Comparison of ENCODE assay signal across 12 mouse cellular contexts in the genomic region with DNA sequence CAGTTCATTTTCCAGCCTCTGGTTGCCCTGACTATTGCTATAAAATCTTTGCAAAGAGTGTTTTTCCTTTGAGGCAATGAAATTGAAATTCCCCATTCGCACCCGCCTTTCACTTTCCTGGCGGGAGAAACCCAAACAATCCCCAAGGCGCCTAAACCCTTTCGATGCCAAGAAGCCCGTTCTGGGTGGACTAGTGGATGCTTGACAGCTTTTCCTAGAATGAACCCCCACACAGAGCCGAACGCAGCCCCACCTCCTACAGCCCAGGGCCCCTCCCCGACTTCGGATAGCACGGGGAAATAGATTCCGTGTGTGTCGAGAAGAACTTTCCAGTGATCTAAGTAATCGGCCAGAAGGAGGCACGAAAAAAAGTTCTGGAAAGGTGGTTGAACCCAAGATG. TPM values are rescaled to one million over a fixed set of nuclear protein-coding genes. Genes with fewer than 3 reads are reported as not detected.
A peak's percentile ranks its signal among the peaks of the same experiment; 100 is the strongest.
DNase-seq lines count a peak whose midpoint lies in the region; ATAC-seq and TF ChIP-seq lines count a peak whose summit lies in the region.
"Had no signal": no experiment of that assay in that cellular context is flagged by ENCODE, and none has a peak within 500 bp of the region (broad histone marks: within the 10 kb centered on the region; RNA-seq: fewer than 3 reads in every experiment).

No protein-coding gene starts in this region.

- 10% methylated on average over 15 of the region's 15 CpGs for WGBS in heart, postnatal 0 days
- WGBS in embryonic facial prominence, embryonic 13.5 days: 5% methylated on average over 15 of the region's 15 CpGs
- 8% methylated on average over 15 of the region's 15 CpGs for whole genome bisulfite sequencing in hindbrain, embryonic 10.5 days
- WGBS in midbrain, embryonic 14.5 days: 5% methylated on average over 15 of the region's 15 CpGs

- H3K27me3 ChIP-seq in heart, postnatal 0 days (ENCODE audit: control insufficient read depth, insufficient read depth, low read length): peaks cover 78% of the 10 kb centered on the region
- peaks cover 89% of the 10 kb centered on the region for H3K27me3 ChIP-seq in embryonic facial prominence, embryonic 13.5 days
- H3K27me3 ChIP-seq in hindbrain, embryonic 10.5 days (ENCODE audit: insufficient read depth, poor library complexity, severe bottlenecking): peaks cover 85% of the 10 kb centered on the region
- peaks cover 41% of the 10 kb centered on the region for H3K27me3 ChIP-seq in midbrain, embryonic 14.5 days (ENCODE audit: control insufficient read depth, insufficient read depth, low read length)

- no peak overlapping the region for H3K27ac ChIP-seq in heart, postnatal 0 days (ENCODE audit: low read depth)
- H3K27ac ChIP-seq in embryonic facial prominence, embryonic 13.5 days: no peak overlapping the region
- H3K27ac ChIP-seq in hindbrain, embryonic 10.5 days: no peak overlapping the region
- H3K27ac ChIP-seq in midbrain, embryonic 14.5 days (replicated peaks; ENCODE audit: low read depth, low read length): no peak overlapping the region
- H3K27ac ChIP-seq: liver, embryonic 14.5 days had no signal

- H3K4me3 ChIP-seq in heart, postnatal 0 days (ENCODE audit: low read depth, low read length): 0 out of 2 replicates have a peak overlapping the region, but pooled peaks have one; percentile 25
- peak overlapping the region; percentile 32; the same call in 1 of the 2 replicates for H3K4me3 ChIP-seq in embryonic facial prominence, embryonic 13.5 days
- H3K4me3 ChIP-seq in hindbrain, embryonic 10.5 days: peak overlapping the region; percentile 57
- peak overlapping the region; percentile 59 for H3K4me3 ChIP-seq in midbrain, embryonic 14.5 days (replicated peaks; ENCODE audit: low read depth, low read length)

- no peak for DNase-seq in heart, postnatal 0 days (ENCODE audit: low spot score)
- DNase-seq in heart, postnatal 10 days: no peak
- no peak for DNase-seq in hindbrain, embryonic 10.5 days (ENCODE audit: low spot score)
- no peak for DNase-seq in midbrain, embryonic 14.5 days
- no peak for DNase-seq in spleen, postnatal 4 days (ENCODE audit: low spot score in 2 of 2)
- DNase-seq in thymus, postnatal 0 days (ENCODE audit: low spot score): no peak
- DNase-seq in left cerebral cortex, adult 18-20 months (ENCODE audit: low spot score in 2 of 2): no peak
- DNase-seq: gastrocnemius, postnatal 36 days; thymus, adult 18-20 months had no signal

- no peaks in the 10 kb centered on the region for H3K36me3 ChIP-seq in heart, postnatal 0 days (replicated peaks; ENCODE audit: control insufficient read depth, insufficient read depth, low read length)
- H3K36me3 ChIP-seq in embryonic facial prominence, embryonic 13.5 days: no peaks in the 10 kb centered on the region
- H3K36me3 ChIP-seq in hindbrain, embryonic 10.5 days: no peaks in the 10 kb centered on the region
- no peaks in the 10 kb centered on the region for H3K36me3 ChIP-seq in midbrain, embryonic 14.5 days (ENCODE audit: control insufficient read depth, insufficient read depth, low read length)

- no peaks in the 10 kb centered on the region for H3K9me3 ChIP-seq in heart, postnatal 0 days (replicated peaks; ENCODE audit: control insufficient read depth, low read length)
- no peaks in the 10 kb centered on the region for H3K9me3 ChIP-seq in embryonic facial prominence, embryonic 13.5 days
- H3K9me3 ChIP-seq in hindbrain, embryonic 10.5 days: no peaks in the 10 kb centered on the region
- H3K9me3 ChIP-seq in midbrain, embryonic 14.5 days (ENCODE audit: control insufficient read depth, low read length): no peaks in the 10 kb centered on the region
- H3K9me3 ChIP-seq: megakaryocyte, embryonic 14.5 days had no signal

- no peak overlapping the region for H3K9ac ChIP-seq in heart, postnatal 0 days (replicated peaks; ENCODE audit: low read depth, low read length)
- H3K9ac ChIP-seq in embryonic facial prominence, embryonic 13.5 days: no peak overlapping the region
- peak overlapping the region; percentile 77; the same call in 1 of the 2 replicates for H3K9ac ChIP-seq in midbrain, embryonic 14.5 days (replicated peaks; ENCODE audit: low read length)
- H3K9ac ChIP-seq: liver, embryonic 14.5 days had no signal

- TF ChIP-seq EP300 in heart, postnatal 0 days (IDR thresholded peaks at IDR 0.05; ENCODE audit: low read depth): no peak

- no peaks in the 10 kb centered on the region for H3K4me1 ChIP-seq in heart, postnatal 0 days (ENCODE audit: control insufficient read depth, insufficient read depth)
- peaks cover 12% of the 10 kb centered on the region for H3K4me1 ChIP-seq in embryonic facial prominence, embryonic 13.5 days
- peaks cover 31% of the 10 kb centered on the region for H3K4me1 ChIP-seq in hindbrain, embryonic 10.5 days (replicated peaks)
- peaks cover 19% of the 10 kb centered on the region; the same call in 1 of the 2 replicates for H3K4me1 ChIP-seq in midbrain, embryonic 14.5 days (ENCODE audit: control insufficient read depth, insufficient read depth, low read length)

- no peak for ATAC-seq in heart, postnatal 0 days (ENCODE audit: insufficient read depth, low read depth)
- ATAC-seq in embryonic facial prominence, embryonic 13.5 days (ENCODE audit: insufficient number of reproducible peaks, insufficient read depth, low FRiP score, low TSS enrichment, low read depth): no peak
- ATAC-seq in midbrain, embryonic 14.5 days (ENCODE audit: low FRiP score, low TSS enrichment): 0 out of 2 replicates have a peak, but pooled peaks have one; percentile 7

- no peak overlapping the region for H3K4me2 ChIP-seq in heart, postnatal 0 days (ENCODE audit: low read depth, low read length)
- peak overlapping the region; percentile 55 for H3K4me2 ChIP-seq in embryonic facial prominence, embryonic 13.5 days
- H3K4me2 ChIP-seq in midbrain, embryonic 14.5 days (ENCODE audit: low read length): peak overlapping the region; percentile 88

- intact Hi-C loops in heart, postnatal 10 days (cut with DNase I): no loop called here

- no peak for TF ChIP-seq CTCF in heart, postnatal 0 days (IDR thresholded peaks at IDR 0.05; ENCODE audit: low read depth)

RNA-seq across cellular contexts. Expression of a gene that starts 0.9 kb away (rescaled TPM):
- total RNA-seq in heart, postnatal 0 days (2014; rRNA removed; ENCODE audit: low replicate concordance): not detected in 2 replicates
- polyA plus RNA-seq in heart, postnatal 0 days (2015; fragmentation: Nextera tagmentation; extraction: Ambion mirVana): 0.05 TPM in 1 of 2 replicates, not detected in the other
- not detected for total RNA-seq in heart, postnatal 10 days (2021)
- 0.12 and 0.15 TPM in 2 replicates for polyA plus RNA-seq in embryonic facial prominence, embryonic 13.5 days (2015; fragmentation: Nextera tagmentation; extraction: Ambion mirVana)
- 0.14 and 0.75 TPM in 2 replicates for polyA plus RNA-seq in hindbrain, embryonic 10.5 days (2016; fragmentation: Nextera tagmentation; extraction: Ambion mirVana)
- 9.0 and 10.7 TPM in 2 replicates for polyA plus RNA-seq in midbrain, embryonic 14.5 days (2014; fragmentation: Nextera tagmentation; extraction: Ambion mirVana)
- 0.05 TPM in 2 replicates for polyA plus RNA-seq in thymus, postnatal 0 days (2015; fragmentation: Nextera tagmentation; extraction: Ambion mirVana)
- 10 to 100 TPM; 53.8 to 58.4 TPM for total RNA-seq in left cerebral cortex, adult 18-20 months (2021)
- total RNA-seq: gastrocnemius, postnatal 36 days had no signal
- polyA plus RNA-seq: liver, embryonic 14.5 days had no signal

RNA-seq across cellular contexts. Expression of a gene that starts 31.8 kb away (rescaled TPM):
- total RNA-seq in heart, postnatal 0 days (2014; rRNA removed; ENCODE audit: low replicate concordance): not detected in 2 replicates
- polyA plus RNA-seq in heart, postnatal 0 days (2015; fragmentation: Nextera tagmentation; extraction: Ambion mirVana): not detected in 2 replicates
- under 1 TPM; 0.17 to 0.25 TPM for total RNA-seq in heart, postnatal 10 days (2021)
- polyA plus RNA-seq in embryonic facial prominence, embryonic 13.5 days (2015; fragmentation: Nextera tagmentation; extraction: Ambion mirVana): 0.17 TPM in 1 of 2 replicates, not detected in the other
- 0.10 and 0.35 TPM in 2 replicates for polyA plus RNA-seq in hindbrain, embryonic 10.5 days (2016; fragmentation: Nextera tagmentation; extraction: Ambion mirVana)
- 9.1 and 13.5 TPM in 2 replicates for polyA plus RNA-seq in midbrain, embryonic 14.5 days (2014; fragmentation: Nextera tagmentation; extraction: Ambion mirVana)
- 0.05 and 0.13 TPM in 2 replicates for polyA plus RNA-seq in thymus, postnatal 0 days (2015; fragmentation: Nextera tagmentation; extraction: Ambion mirVana)
- total RNA-seq in left cerebral cortex, adult 18-20 months (2021): 10 to 100 TPM; 37.7 to 41.2 TPM
- total RNA-seq: gastrocnemius, postnatal 36 days had no signal
- polyA plus RNA-seq: liver, embryonic 14.5 days had no signal

RNA-seq across cellular contexts. Expression of a gene that starts 42.5 kb away (rescaled TPM):
- 26.2 and 41.6 TPM in 2 replicates for total RNA-seq in heart, postnatal 0 days (2014; rRNA removed; ENCODE audit: low replicate concordance)
- 18.7 and 20.9 TPM in 2 replicates for polyA plus RNA-seq in heart, postnatal 0 days (2015; fragmentation: Nextera tagmentation; extraction: Ambion mirVana)
- 10 to 100 TPM; 36.5 to 45.1 TPM for total RNA-seq in heart, postnatal 10 days (2021)
- 24.3 TPM in 2 replicates for polyA plus RNA-seq in embryonic facial prominence, embryonic 13.5 days (2015; fragmentation: Nextera tagmentation; extraction: Ambion mirVana)
- 33.9 and 35.2 TPM in 2 replicates for polyA plus RNA-seq in hindbrain, embryonic 10.5 days (2016; fragmentation: Nextera tagmentation; extraction: Ambion mirVana)
- polyA plus RNA-seq in midbrain, embryonic 14.5 days (2014; fragmentation: Nextera tagmentation; extraction: Ambion mirVana): 42.5 and 61.0 TPM in 2 replicates
- polyA plus RNA-seq in thymus, postnatal 0 days (2015; fragmentation: Nextera tagmentation; extraction: Ambion mirVana): 18.8 and 20.1 TPM in 2 replicates
- total RNA-seq in left cerebral cortex, adult 18-20 months (2021): 10 to 100 TPM; 84.0 to 86.8 TPM
